Mouse (Mus musculus): ENCODE results near the gene Adgrf3.
A peak's percentile ranks its signal among the peaks of the same experiment; 100 is the strongest.
"Not testable (repeated sequence)": the region's sequence is repeated elsewhere in the genome, so short reads cannot be mapped to it uniquely, and the experiment has no call there.

The Adgrf3 gene

GRCm38 (mm10) chr5:30205493-30205892 lies at the start of gene Adgrf3:
TSS of gene Adgrf3 (minus strand) at chr5:30205722.
- no peak for DNase-seq

- no peak for DNase-seq
Measured at GRCm38 (mm10) chr5:30247666-30248065, 42.1 kb upstream of the Adgrf3 start.

GRCm38 (mm10) chr5:30245861-30246416 lies 40.4 kb upstream of the Adgrf3 start:
- no peak for DNase-seq

- no peak for DNase-seq
Measured at GRCm38 (mm10) chr5:30243741-30244140, 38.2 kb upstream of the Adgrf3 start.

- DNase-seq: no peak
Measured at GRCm38 (mm10) chr5:30242410-30242809, 36.9 kb upstream of the Adgrf3 start.

GRCm38 (mm10) chr5:30240552-30240951 lies 35.0 kb upstream of the Adgrf3 start:
- DNase-seq: no peak

- no peak for DNase-seq
Measured at GRCm38 (mm10) chr5:30238533-30238932, 33.0 kb upstream of the Adgrf3 start.

GRCm38 (mm10) chr5:30235641-30236126 lies 30.2 kb upstream of the Adgrf3 start:
- DNase-seq: no peak

- DNase-seq: no peak
Measured at GRCm38 (mm10) chr5:30233979-30234378, 28.5 kb upstream of the Adgrf3 start.

- peak; percentile 34 for DNase-seq
Measured at GRCm38 (mm10) chr5:30233042-30233441, 27.5 kb upstream of the Adgrf3 start.

- DNase-seq: peak; percentile 100
Measured at GRCm38 (mm10) chr5:30232271-30232971, 26.9 kb upstream of the Adgrf3 start, which contains the start of gene Selenoi. TSS of gene Selenoi (plus strand) at chr5:30232581.

- DNase-seq: no peak
Measured at GRCm38 (mm10) chr5:30231891-30232270, 26.4 kb upstream of the Adgrf3 start.

GRCm38 (mm10) chr5:30230901-30231300 lies 25.4 kb upstream of the Adgrf3 start:
- DNase-seq: peak; percentile 48

- no peak for DNase-seq
Measured at GRCm38 (mm10) chr5:30222681-30223080, 17.2 kb upstream of the Adgrf3 start.

- DNase-seq: no peak
Measured at GRCm38 (mm10) chr5:30220666-30221065, 15.1 kb upstream of the Adgrf3 start.

GRCm38 (mm10) chr5:30219715-30220114 lies 14.2 kb upstream of the Adgrf3 start:
- no peak for DNase-seq

GRCm38 (mm10) chr5:30215970-30216369 lies 10.4 kb upstream of the Adgrf3 start:
- DNase-seq: no peak

GRCm38 (mm10) chr5:30214889-30215288 lies 9.4 kb upstream of the Adgrf3 start:
- peak; percentile 70 for DNase-seq

- DNase-seq: not testable (repeated sequence)
Measured at GRCm38 (mm10) chr5:30210758-30211157, 5.2 kb upstream of the Adgrf3 start.

- DNase-seq: no peak
Measured at GRCm38 (mm10) chr5:30207276-30207675, 1.8 kb upstream of the Adgrf3 start.

GRCm38 (mm10) chr5:30205034-30205433 lies 488 bp downstream of the Adgrf3 start:
- no peak for DNase-seq

- DNase-seq: no peak
Measured at GRCm38 (mm10) chr5:30204441-30204840, 1.1 kb downstream of the Adgrf3 start.

GRCm38 (mm10) chr5:30203216-30203885 lies 2.2 kb downstream of the Adgrf3 start:
- DNase-seq: no peak

- DNase-seq: no peak
Measured at GRCm38 (mm10) chr5:30202221-30202620, 3.3 kb downstream of the Adgrf3 start.

Data from cerebellum, adult 9-10 months (tissue).